Mouse (Mus musculus): ENCODE results near the gene Kng1.

Gene Kng1

DNA sequence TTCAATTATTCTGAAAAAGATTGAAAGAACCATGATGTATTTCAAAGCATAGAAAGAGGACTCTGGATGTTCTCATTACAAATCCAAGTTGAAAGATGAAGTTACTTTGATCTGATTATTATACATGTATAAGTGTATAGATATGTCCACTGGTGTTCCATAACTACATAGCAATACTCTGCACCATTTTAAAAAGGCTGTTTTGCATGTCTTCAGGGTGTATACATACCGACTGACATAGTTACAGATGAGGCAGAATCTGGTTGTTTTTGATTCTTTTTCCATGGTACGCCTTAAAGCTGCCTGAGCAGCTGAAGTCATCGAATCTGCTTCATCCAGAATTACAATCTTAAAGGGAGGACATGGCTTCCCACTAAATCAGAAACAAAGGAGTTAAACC lies 57.8 kb downstream of the Kng1 start:
- DNase-seq = no peak

DNA sequence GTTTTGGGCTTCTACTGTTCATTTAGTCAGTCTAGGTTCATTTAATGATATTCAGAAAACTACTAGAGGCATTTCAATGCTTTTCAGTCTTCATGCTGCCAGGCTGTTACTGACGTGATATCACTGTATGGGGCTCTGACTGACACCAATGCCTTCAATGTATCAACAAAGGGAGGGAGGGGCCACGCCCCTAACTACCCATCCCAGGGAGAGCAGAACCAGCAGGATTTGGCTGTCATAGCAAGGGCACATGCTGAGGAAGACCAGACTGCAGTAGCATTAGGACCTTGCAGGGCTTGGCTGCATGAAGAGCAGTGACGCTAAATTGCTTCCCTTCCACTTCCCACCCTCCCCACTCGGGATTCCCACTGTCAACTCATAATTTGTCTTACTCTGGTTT lies 59.5 kb downstream of the Kng1 start:
- peak; percentile 31 for DNase-seq

DNA sequence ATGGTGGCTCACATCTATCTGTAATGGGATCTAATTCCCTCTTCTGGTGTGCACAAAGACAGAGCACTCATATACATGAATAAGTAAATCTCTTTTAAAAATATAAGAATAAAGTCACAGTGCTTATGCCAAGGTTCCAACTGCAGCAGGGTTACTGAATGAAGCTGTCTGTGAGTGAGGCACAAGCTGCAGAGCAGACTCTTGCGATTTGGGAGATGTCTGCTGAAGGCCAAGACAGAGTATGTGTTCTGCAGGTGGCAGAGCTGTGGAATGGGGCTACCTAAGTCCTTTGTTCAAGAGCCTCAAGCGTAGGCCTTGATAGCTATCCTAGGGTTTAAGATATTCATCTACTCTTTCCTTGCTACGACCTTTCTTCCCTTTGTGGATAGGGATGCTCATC lies 64.8 kb downstream of the Kng1 start:
- peak; percentile 52 for DNase-seq

DNA sequence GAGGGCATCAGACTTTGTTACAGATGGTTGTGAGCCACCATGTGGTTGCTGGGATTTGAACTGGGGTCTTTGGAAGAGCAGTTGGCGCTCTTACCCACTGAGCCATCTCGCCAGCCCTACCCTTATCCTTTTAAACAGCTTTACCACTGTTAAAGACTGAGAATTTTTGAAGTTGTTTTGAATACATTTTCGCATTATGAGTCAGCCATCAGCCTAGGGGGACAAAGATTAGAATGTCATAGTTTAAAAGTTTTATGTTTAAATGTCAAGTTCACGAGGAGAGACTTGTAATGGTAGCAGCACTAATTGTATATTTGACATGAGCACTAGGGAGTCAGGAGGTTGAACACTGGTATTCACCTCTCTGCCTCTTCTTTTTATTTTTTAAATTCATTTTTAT lies 65.4 kb downstream of the Kng1 start:
- peak; percentile 19 for DNase-seq

DNA sequence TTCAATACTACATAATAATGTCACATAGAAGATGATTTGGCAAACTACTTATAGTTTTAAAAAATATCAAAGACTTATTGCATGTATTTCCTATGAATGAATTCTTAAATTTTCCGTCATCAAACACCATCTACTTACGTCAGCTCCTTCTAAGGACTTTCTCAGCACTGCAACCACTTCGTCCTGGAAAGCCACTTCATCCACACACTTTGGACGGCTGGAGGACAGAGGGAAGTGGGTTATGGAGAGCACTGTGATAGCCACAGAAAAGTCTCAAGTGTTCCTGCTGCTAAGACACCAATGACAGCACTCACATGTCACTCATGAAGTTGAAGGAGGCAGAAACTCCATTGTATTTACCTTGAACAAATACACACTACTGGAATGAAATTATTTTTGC lies 66.7 kb downstream of the Kng1 start:
- DNase-seq = peak; percentile 46

DNA sequence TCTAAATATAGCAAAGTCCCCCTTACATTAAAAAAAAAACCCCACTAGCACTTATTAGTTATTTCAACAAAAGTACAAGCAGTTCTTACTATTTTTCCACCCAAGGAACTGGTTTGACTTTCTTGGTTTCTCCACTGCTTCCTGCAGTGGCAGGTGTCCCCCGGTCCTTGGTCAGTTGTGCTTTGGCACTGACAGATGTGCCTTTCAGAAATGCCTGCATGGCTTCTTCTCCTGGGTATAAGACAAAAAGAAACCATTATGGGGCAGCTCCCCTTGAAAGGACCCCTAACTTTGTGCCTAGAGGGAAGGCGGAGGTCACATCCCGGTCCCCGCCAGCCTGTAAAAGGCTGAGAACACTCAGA lies 69.6 kb downstream of the Kng1 start:
- DNase-seq = no peak

DNA sequence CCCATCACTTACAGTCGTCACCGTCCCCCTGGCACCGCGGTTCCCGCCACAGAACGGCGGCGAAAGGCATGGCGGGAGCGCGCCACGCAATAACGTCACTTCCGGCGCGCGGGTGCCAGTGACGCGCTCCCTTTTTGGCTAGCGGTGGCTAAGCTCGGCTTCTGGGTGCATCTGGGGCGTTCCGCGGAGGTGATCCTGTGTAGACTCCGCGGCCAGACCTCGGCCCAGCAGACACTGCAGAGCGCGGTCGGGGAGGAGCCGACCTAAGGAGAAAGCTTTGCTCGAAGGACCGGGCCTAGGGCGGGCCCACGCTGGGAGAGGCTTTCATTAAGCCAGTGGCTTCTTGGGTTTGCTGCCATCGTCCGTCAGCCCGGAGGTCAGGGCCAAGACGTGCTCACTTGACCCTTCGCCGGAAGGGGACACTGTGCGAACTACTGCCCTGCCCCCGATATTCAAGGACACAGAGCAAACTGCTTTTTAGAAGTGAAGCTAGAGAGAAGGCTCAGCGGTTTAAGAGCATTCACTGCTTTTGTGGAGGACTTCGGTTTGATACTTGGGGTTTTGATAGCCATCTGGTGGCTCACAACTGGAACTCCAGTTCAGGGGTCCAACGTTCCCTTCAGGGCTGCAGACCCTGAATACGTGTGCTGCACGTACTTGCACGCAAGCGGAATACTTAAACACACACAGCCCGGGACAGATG lies 70.2 kb downstream of the Kng1 start, which contains the start of gene Rfc4:
TSS of gene Rfc4 (minus strand) at position 65 of the 703 bp plus-strand sequence.
- DNase-seq = peak; percentile 99

DNA sequence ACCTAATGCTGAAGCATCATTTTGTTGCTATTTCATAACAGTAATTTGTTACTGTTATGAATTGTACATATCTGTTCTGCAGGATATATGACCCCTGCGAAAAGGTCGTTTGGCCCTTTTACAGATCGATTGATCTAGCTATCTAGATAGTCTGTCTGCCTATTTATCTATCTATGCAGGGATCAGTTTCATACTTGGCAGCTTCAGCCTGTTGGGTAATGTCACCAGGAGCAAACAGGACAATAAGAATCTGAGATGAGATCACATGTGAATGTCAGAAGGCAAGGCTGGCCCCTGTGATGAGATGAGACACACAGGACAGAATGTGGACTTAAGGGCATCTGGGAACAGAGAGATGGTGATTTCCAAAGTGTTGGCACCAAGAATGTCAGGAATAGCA lies 72.6 kb downstream of the Kng1 start:
- DNase-seq = no peak
